Mouse (Mus musculus) urinary bladder, adult 18-20 months (tissue): Measurements from ENCODE around the gene Gm1043.

Source experiments
- DNase-seq, 2 experiments: peaks; one replicate each; pipeline ENCODE4 v3.0.0; 2022; ENCODE audit warnings: low spot score in 2 of 2, mixed read lengths in 2 of 2

The Gm1043 gene

DNA sequence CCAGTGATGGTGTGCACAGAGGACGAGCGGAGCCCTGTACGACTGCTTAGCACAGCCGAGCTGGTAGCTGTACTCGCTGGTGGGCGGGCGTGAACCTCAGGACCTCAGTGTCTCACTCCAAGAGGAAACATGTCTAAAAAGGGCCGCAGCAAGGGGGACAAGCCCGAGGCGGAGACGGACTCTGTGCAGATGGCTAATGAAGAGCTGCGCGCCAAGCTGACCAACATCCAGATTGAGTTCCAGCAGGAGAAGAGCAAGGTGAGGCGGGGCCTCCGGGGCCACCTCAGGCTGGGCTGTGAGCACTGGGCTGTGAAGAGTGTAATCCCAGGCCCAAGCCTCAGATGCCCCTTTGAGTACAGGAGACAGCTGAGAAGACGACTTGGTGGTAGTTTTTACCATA lies at the start of gene Gm1043:
Gene Gm1043 (plus strand): TSS at position 130 of the 400 bp plus-strand sequence.
- no peak for DNase-seq

- no peak for DNase-seq
These were observed 49.3 kb upstream of the Gm1043 start for GRCm38 (mm10) chr5:37035896-37036295.

DNA sequence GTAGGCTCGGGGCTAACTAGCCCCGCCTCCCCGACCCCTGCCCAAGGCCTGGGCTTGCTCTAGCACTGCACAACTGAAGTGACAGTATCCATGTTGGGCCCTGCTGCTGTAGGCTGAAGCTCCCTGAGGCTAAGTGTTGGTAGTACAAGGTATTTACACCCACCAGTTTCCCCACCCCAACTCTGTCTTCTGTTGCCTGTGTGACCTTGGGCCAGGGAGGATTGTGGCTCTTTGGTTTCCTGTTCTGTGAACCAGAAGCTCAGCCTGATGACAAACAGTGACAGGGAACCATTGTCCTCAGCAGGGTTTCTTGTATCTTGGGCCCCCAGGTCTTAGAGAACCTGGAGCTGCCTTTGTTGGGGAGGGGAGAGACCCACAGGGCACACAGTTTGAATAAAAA lies 48.3 kb upstream of the Gm1043 start:
- DNase-seq: no peak

GRCm38 (mm10) chr5:37039908-37040307 lies 45.3 kb upstream of the Gm1043 start:
- DNase-seq: no peak

DNA sequence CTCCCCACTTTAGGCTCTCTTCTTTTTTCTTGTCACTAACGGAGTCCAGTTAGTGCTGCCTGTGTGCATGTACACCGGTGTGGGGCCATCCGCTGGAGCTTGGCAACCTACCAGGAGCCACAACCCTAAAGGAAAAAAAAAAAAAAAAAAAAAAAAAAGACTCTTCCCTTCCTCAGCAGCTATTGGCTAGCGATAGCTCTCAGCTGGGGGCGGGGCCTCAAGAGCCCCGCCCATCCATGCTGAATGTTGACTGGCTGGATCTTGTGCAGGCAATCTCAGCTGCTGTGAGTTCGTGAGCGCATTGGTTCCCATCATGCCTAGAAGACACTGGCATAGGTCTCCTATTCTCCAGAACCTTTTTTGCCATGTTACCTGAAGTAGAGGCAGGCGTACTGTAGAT lies 44.5 kb upstream of the Gm1043 start:
- DNase-seq: no peak

DNA sequence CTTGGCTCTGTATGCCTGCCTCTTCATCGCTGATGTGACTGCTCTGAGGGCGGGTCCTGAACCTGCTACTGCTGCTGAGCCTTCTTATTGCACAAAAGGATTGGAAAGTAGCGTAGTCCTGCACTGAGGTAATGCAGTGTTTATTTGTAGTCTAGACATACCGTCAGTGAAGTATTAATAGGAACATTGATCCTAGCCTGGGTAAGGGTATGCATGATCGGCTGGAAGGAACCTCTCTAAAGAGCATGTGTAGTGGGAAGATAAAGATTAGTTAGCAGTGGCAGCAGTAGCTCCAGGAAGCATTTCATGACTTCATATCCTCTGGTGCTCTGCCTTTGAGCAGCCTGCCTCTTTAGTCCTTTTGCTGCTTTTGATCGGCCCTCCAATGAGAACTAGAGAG lies 43.5 kb upstream of the Gm1043 start:
- no peak for DNase-seq

DNA sequence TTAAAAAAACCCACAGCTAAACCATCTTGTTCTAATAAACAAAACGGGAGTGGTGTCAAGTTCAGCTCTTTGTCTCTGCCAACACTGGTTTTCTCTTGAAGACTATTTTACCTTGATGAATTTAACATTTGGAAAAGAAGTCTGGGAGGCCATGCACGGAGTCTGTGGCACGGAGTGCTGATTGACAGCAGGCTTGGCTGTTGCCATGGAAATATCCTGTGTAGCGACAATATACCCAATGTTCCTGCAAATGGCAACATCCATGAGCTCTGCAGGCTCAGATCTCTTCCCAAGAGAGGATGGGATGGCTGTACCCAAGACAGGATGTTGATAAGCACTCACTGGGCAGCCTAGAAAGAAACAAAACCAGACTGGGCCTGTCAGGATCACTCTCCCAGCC lies 42.2 kb upstream of the Gm1043 start:
- no peak for DNase-seq

DNA sequence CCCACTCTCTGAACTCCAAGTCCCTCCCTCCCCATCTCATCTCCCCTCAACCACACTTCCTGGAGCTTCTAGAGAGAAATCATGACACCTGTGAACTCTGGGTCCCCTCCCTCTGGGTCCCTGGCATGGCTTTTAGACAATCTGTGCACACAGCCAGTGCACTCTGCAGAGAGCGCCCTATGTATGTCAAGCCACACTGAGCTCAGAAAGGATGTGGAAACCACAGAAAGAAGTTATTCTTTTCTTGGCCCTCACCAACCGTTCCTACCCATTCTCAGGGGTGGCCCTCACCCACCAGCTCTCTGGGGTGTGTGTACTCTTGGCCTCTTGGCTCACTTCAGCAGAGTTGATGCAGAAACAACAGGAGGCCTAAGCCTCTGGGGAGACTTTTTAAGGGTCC lies 40.4 kb upstream of the Gm1043 start:
- no peak for DNase-seq

DNA sequence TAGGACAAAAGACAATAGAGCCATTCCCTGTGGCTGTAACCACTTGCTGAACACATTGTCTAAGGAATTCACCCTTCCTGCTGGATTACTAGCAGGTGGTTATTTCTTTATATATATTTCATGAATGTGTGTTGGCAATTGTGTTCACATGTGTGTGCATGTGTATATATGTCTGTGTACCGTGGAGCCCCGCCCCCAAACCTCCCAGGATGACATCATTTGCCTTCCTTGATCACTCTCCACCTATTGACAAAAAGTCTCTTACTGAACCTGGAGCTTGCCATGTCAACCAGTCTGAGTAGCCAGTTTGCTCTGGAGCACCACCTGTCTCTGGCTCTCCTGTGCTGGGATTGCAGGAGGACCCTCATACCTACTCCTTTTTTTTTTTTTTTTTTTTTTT lies 39.6 kb upstream of the Gm1043 start:
- no peak for DNase-seq

- no peak for DNase-seq
These were observed 38.4 kb upstream of the Gm1043 start for GRCm38 (mm10) chr5:37046791-37047190.

- no peak for DNase-seq
These were observed 37.8 kb upstream of the Gm1043 start for GRCm38 (mm10) chr5:37047206-37047915.

GRCm38 (mm10) chr5:37047992-37048391 lies 37.2 kb upstream of the Gm1043 start:
- no peak for DNase-seq

DNA sequence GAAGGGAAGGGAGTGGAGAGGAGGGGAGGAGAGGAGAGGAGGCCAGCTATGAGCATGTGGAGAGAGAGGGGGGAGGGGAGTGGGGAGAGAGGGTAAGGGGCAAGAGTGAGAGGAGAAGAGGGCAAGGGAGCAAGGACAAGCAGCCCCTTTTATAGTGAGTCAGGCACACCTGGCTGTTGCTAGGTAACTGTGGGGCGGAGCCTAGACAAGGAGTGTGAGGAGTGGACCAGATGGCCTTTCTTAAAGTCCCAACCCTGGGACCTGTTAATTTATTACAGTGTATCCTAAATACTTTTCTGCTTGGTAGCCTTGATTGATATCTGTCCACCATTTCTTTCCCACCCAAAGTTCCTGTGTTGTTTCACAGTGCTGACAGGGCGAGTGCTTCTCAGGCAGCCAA lies 36.1 kb upstream of the Gm1043 start:
- DNase-seq: no peak

- peak; percentile 38 to 44 for DNase-seq
These were observed 34.4 kb upstream of the Gm1043 start for GRCm38 (mm10) chr5:37050521-37051373.

GRCm38 (mm10) chr5:37051374-37052100 lies 33.6 kb upstream of the Gm1043 start:
- no peak for DNase-seq

GRCm38 (mm10) chr5:37052846-37053245 lies 32.3 kb upstream of the Gm1043 start:
- DNase-seq: no peak

DNA sequence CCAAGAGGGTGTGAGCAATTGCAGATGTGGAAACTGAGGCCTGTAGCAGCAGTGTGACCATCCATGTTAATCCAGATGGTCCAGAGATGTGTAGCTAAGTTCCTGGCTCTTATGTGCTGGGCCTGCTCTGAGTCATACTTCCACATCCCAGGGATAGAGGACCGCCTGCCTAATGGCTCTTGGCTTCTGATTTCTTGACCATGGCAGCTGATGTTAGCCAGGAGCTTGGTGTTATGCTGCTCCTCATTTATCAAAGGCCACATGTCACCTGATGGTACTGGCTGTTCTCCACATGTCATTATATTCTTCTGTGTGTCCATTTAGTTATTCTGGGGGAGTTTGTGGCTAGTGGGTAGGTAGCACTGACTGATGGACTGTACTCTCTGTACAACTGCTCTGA lies 29.4 kb upstream of the Gm1043 start:
- DNase-seq: no peak

- DNase-seq: no peak
These were observed 28.7 kb upstream of the Gm1043 start for GRCm38 (mm10) chr5:37056471-37056870.

DNA sequence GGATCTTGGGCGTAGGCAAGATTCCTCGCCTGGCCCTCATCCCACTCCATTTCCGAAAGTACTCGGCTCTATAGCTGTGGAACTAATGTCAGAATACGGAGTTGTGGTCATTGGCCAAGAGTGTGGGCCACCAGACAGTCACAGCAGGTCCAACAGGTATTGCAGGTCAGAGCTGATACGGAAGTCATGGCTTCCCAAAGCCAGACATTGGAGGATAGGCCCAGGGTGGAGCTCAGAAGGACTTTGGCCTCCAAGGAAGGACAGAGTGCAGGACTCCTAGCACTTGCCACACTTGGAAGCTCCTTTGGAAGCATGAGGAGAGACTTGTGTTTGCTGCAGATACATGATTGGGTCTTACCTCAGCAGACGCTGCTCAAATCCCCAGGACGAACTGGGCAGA lies 23.6 kb upstream of the Gm1043 start:
- peak in 1 of 2 experiments; percentile 16 for DNase-seq

- DNase-seq: peak in 1 of 2 experiments; percentile 62
These were observed 20.4 kb upstream of the Gm1043 start for GRCm38 (mm10) chr5:37064454-37065449.
